Mouse (Mus musculus): Measurements from ENCODE around the gene Hoxd8.

- TF ChIP-seq CTCF (IDR thresholded peaks at IDR 0.05; ENCODE audit: low read depth) (no peak), EP300 (IDR thresholded peaks at IDR 0.05; ENCODE audit: low read depth) (no peak)
These were observed 17.3 kb upstream of the Hoxd8 start for GRCm38 (mm10) chr2:74686988-74687697.

Data from liver, embryonic 14.5 days (tissue).